Mouse (Mus musculus): ENCODE measurements around the gene Exoc2.

Exoc2 gene

GRCm38 (mm10) chr13:30973501-30974246, at the start of gene Exoc2, which contains the start of gene Gm5447:
Gene Exoc2 (minus strand): TSS chr13:30974093.
Gene Gm5447 (plus strand): TSS chr13:30974204.
- DNase-seq (ENCODE audit: low read depth, low spot score), result peak; percentile 90

DNA sequence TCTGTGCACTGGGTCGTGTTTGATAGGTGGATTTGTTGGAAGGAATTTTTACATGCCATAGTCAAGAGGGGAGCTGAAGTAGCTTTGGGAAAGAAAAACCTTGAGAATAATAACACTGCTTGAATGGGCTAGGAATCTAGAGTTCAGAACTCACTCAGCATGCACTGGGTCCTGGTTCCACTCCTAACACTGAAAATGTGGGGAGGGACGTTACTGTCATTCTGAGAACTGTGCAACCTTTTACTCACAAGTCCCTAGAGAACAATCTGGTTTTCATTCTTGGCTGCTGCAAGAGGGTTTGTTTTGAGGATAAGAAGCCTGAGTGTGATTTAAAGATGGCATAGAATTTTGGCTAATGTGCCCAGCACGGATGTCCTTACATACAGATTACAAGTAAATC, 49.8 kb upstream of the Exoc2 start:
- DNase-seq (ENCODE audit: low read depth, low spot score), result no peak

- DNase-seq (ENCODE audit: low read depth, low spot score), result no peak
These were observed 48.0 kb upstream of the Exoc2 start for GRCm38 (mm10) chr13:31021927-31022326.

DNA sequence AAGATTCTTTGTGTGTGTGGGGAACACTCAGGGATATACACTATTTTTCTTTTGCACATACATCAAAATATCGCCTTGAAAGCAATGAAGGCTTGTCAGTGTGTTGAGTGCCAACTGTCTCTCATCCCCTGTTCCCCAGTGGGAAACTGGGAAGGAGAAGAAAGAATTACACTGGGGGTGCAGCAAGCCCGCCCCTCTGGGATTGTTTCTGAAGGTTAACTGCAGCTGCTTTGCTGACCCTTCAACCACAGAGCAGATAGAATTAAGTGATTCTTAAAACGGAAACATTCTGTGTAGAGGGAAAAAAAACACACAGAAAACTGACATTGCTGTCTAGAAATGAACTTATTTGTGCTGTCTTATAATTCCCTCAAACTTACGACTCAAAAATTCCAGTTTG, 47.6 kb upstream of the Exoc2 start:
- DNase-seq (ENCODE audit: low read depth, low spot score), result no peak

GRCm38 (mm10) chr13:31017545-31017944, 43.7 kb upstream of the Exoc2 start:
- DNase-seq (ENCODE audit: low read depth, low spot score), result no peak

DNA sequence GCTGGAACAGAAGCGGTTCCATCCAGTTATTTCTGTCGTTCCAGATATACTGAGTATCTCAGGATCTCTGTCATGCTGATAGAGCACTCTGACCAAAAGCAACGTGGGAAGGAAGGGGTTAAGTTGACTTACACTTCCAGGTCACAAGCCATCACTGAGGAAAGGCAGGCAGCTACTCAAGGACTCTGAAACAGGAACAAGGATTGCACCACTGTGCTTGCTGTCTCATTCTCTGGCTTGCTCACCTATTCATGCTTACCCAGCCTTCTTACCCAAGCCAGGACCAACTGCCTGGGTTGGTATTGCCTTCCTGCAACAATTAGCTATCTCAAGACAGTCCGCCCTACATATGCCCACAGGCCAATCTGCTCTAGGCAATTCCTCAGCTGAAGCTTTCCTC, 31.1 kb upstream of the Exoc2 start:
- DNase-seq (ENCODE audit: low read depth, low spot score), result no peak

DNA sequence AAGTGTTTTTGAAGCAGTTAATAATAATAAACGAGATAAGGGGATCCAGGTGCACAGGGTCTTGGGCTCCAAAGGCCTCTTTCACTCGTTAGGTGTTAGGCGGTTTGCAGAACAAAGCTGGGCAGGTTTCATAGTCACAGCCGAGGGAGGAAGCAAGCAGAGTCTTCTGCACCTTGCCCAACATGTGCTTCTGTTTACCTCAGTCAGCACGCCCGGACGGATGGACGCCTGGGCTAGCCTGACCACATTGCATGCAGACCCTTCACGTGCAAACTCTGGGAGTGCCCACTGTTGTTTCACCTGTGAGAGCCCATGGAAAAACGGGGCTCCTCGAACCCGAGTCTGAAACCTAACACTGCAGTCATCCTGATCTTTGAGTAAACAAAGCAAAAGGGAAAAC, 30.6 kb upstream of the Exoc2 start:
- no peak for DNase-seq (ENCODE audit: low read depth, low spot score)

DNA sequence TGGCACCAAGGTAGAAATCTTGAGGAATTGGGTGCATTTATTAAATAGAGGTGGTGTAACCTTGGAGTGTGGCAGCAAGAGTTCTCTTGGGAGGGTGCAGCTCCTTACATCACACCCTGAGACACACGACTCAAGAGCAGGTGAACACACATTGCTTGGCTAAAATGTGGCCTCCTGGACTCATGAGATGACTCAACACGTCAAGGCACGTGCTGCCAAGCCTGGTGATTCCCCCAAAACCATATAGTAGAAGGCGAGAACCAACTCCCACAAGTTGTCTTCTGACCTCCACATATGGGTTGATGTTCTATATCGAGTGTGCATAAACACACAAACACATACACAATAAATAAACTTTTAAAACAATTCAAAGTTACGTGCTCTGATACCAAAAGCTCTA, 25.9 kb upstream of the Exoc2 start:
- DNase-seq (ENCODE audit: low read depth, low spot score), result no peak

- DNase-seq (ENCODE audit: low read depth, low spot score), result no peak
These were observed 23.8 kb upstream of the Exoc2 start for GRCm38 (mm10) chr13:30997526-30998253.

GRCm38 (mm10) chr13:30994249-30994858, 20.5 kb upstream of the Exoc2 start:
- no peak for DNase-seq (ENCODE audit: low read depth, low spot score)

- DNase-seq (ENCODE audit: low read depth, low spot score), result peak; percentile 78
These were observed 19.9 kb upstream of the Exoc2 start for GRCm38 (mm10) chr13:30993819-30994218.

DNA sequence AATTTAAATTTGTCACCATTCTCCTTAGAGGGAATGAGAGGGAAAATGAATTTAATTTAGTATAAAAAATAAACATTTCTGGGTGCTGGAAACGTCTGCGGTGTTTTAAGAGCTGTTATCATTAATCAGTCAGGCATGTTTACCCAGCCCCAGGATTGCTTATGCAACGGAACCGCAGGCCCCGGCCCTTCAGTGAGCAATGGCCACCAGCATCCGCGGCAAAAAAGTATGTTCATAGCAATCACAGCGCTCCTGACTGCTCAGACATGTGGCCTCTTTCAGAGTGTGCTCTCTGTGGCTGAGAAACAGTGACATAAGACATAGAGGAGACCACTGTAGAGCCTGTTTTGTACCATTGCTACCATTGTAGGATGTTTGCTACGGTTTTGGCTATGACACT, 16.3 kb upstream of the Exoc2 start:
- no peak for DNase-seq (ENCODE audit: low read depth, low spot score)

- DNase-seq (ENCODE audit: low read depth, low spot score), result no peak
These were observed 15.8 kb upstream of the Exoc2 start for GRCm38 (mm10) chr13:30989710-30990109.

GRCm38 (mm10) chr13:30987686-30988085, 13.8 kb upstream of the Exoc2 start:
- DNase-seq (ENCODE audit: low read depth, low spot score), result no peak

DNA sequence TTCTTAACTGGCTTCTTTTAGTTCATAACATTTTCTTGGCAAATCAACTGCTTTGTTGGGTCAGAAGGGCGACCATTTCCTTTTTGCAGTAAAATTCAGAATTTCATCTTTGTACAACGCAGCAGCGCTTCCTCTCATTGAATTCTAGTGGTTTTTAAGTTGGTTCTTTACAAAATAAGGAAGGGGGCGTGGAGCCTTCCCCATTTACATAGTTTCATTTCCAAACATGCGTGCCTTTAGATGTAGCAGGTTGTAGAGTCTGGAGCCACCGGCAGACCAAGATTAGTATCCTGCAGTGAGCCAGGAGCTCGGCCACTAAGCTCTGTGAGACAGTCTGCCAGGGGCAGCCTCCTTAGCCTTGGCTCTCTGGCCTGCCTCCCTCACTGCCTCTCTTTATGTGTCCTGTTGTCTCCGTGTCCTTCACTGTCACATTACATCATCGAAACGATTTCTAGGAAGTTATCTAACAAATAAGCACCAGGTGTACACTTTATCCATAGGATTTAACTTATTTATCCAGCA, 13.1 kb upstream of the Exoc2 start:
- no peak for DNase-seq (ENCODE audit: low read depth, low spot score)

- peak; percentile 26 for DNase-seq (ENCODE audit: low read depth, low spot score)
These were observed 11.9 kb upstream of the Exoc2 start for GRCm38 (mm10) chr13:30985598-30986466.

- DNase-seq (ENCODE audit: low read depth, low spot score), result peak; percentile 16
These were observed 11.3 kb upstream of the Exoc2 start for GRCm38 (mm10) chr13:30985275-30985597.

GRCm38 (mm10) chr13:30981666-30982065, 7.8 kb upstream of the Exoc2 start:
- peak; percentile 79 for DNase-seq (ENCODE audit: low read depth, low spot score)

DNA sequence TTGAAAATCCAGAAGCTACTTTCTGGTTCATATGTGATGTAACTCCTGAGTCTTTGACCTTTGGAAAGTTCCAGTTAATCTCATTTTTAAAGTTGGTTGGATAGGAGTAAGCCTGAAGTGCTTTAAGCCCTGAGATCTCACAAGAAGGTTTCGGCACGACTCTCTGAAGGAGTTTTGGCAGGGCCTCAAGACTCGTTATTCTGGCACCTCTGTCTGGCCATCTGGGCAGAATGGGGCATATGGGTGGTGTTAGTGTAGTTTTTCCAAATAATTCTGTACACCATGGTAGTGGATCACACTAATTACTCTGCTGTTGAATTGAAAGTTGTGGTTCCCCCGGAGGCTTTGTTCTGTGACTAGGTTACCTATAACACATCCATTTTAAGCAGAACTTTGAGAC, 4.3 kb upstream of the Exoc2 start:
- no peak for DNase-seq (ENCODE audit: low read depth, low spot score)

DNA sequence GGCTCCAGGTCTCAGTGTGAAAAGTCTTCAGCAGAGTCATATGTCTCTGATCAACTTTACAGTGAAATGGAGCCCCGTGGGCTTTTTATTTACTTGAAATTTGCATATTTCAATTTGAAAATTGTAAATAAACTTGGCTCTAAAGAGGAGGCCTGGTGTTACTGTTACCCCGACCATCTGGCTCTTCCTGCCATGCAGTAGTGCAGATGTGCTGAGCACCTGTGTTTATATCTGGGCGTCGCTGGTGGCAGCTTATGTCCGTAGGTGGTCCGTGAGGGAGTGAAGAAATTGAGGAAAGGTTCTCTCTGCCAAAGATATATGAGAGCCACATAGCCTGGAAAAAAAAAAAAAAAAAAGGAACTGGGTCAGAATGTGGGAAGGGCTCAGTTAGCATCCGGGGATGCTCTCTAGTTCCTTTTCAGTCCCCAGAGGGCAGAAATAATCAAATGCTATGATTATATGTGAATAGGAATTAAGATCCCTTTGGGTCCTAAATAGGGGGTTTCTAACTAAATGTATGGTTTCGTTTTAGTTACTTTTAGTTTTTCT, 2.7 kb upstream of the Exoc2 start:
- DNase-seq (ENCODE audit: low read depth, low spot score), result no peak

- no peak for DNase-seq (ENCODE audit: low read depth, low spot score)
These were observed 346 bp upstream of the Exoc2 start for GRCm38 (mm10) chr13:30974247-30974630.

Measured in CD4-positive, CD25-positive, alpha-beta regulatory T cell, adult 2 months (primary cell).